Mouse (Mus musculus): ENCODE measurements around the gene Ccnd3. TPM values are rescaled to one million over a fixed set of nuclear protein-coding genes. Genes with fewer than 3 reads are reported as not detected.

The Ccnd3 gene
- total and polyA plus RNA-seq, 3 experiments, result 143 to 568 TPM; not detected in 1

- Histone ChIP-seq H3K79me2 (ENCODE audit: control insufficient read depth, insufficient read depth, low read length, poor library complexity) (no peaks in the 10 kb centered on the region), H3K9ac (ENCODE audit: control insufficient read depth, low read depth, low read length, poor library complexity, severe bottlenecking) (no peak overlapping the region), H3K27me3 (ENCODE audit: control insufficient read depth in 1 of 2, insufficient read depth in 2 of 2, low read length in 2 of 2) (no peaks in the 10 kb centered on the region), H3K9me3 (replicated peaks; ENCODE audit: insufficient read depth, low read length) (no peaks in the 10 kb centered on the region), H3K36me3 (ENCODE audit: control insufficient read depth in 1 of 2, insufficient read depth in 2 of 2, low read length in 2 of 2) (no peaks in the 10 kb centered on the region), H3K4me3 (ENCODE audit: control insufficient read depth in 1 of 2, insufficient read depth in 1 of 2, low read depth in 2 of 2, low read length in 2 of 2) (no peak overlapping the region), H3K4me1 (ENCODE audit: control insufficient read depth in 1 of 2, insufficient read depth in 2 of 2, low read length in 2 of 2) (no peaks in the 10 kb centered on the region), H3K27ac (ENCODE audit: control insufficient read depth, low read depth, low read length) (no peak overlapping the region)
- no peak for DNase-seq (ENCODE audit: low read depth, low spot score)
- TF ChIP-seq MAZ (IDR thresholded peaks at IDR 0.05; ENCODE audit: low read depth, low read length), result no peak
- TF ChIP-seq MEF2A (IDR thresholded peaks at IDR 0.05; ENCODE audit: extremely low read depth, insufficient replicate concordance, low read depth, low read length, poor library complexity, severe bottlenecking), result no peak
- no peak for TF ChIP-seq UBTF (IDR thresholded peaks at IDR 0.05; ENCODE audit: borderline replicate concordance, insufficient read depth, low read depth, low read length)
- no peak for TF ChIP-seq SMC3 (IDR thresholded peaks at IDR 0.05; ENCODE audit: low read depth, low read length)
- TF ChIP-seq MYC (IDR thresholded peaks at IDR 0.05; ENCODE audit: low read depth, low read length), result no peak
- TF ChIP-seq SIN3A (IDR thresholded peaks at IDR 0.05; ENCODE audit: low read length), result no peak
- TF ChIP-seq RAD21 (IDR thresholded peaks at IDR 0.05; ENCODE audit: low read depth, low read length), result no peak
- TF ChIP-seq RCOR1 (IDR thresholded peaks at IDR 0.05; ENCODE audit: low read depth, low read length), result no peak
- TF ChIP-seq CTCF (IDR thresholded peaks at IDR 0.05 in 2 of 3, conservative IDR thresholded peaks at IDR 0.05 in 1 of 3; ENCODE audit: control insufficient read depth in 1 of 3, insufficient read depth in 1 of 3, low read depth in 2 of 3, low read length in 3 of 3, poor library complexity in 1 of 3, severe bottlenecking in 1 of 3), result no peak
- no peak for TF ChIP-seq ZMIZ1 (IDR thresholded peaks at IDR 0.05; ENCODE audit: low read depth, low read length)
- no peak for TF ChIP-seq ZKSCAN1 (IDR thresholded peaks at IDR 0.05; ENCODE audit: low read depth, low read length)
- TF ChIP-seq ZC3H11A (IDR thresholded peaks at IDR 0.05; ENCODE audit: low read depth, low read length), result no peak
- no peak for TF ChIP-seq POLR2A (IDR thresholded peaks at IDR 0.05; ENCODE audit: control insufficient read depth in 1 of 2, insufficient read depth in 1 of 2, low read depth in 1 of 2, low read length in 2 of 2, poor library complexity in 1 of 2)
- TF ChIP-seq ETS1 (IDR thresholded peaks at IDR 0.05; ENCODE audit: low read depth, low read length), result no peak
- TF ChIP-seq ZNF384 (IDR thresholded peaks at IDR 0.05; ENCODE audit: low read depth, low read length), result no peak
- TF ChIP-seq CHD1 (IDR thresholded peaks at IDR 0.05; ENCODE audit: low read depth, low read length), result no peak
- no peak for TF ChIP-seq POLR2AphosphoS2 (IDR thresholded peaks at IDR 0.05; ENCODE audit: low read length)
- TF ChIP-seq JUND (IDR thresholded peaks at IDR 0.05; ENCODE audit: low read depth, low read length), result no peak
These were observed 73.8 kb downstream of the Ccnd3 start for GRCm38 (mm10) chr17:47578655-47579054.

DNA sequence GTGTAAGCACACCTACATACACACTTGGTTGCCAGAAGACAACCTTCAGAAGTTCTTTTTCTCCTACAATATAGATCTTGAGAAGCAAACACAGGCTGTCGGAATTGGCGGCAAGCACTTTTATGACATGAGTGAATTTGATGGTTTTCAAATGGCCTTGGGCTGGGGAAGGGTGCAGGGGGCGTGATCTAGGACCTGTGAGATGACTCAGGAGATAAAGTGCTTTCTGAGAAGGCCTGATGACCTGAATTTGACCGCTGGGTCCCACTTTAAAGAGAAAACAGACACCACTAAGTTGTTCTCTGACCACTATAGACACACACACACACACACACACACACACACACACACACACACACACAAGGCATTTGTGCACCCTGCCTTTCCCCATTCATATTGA lies 76.1 kb downstream of the Ccnd3 start:
- TF ChIP-seq CHD2 (IDR thresholded peaks at IDR 0.05; ENCODE audit: low read length), result no peak
- TF ChIP-seq TCF12 (IDR thresholded peaks at IDR 0.05; ENCODE audit: low read depth, low read length), result no peak
- no peak for TF ChIP-seq BHLHE40 (IDR thresholded peaks at IDR 0.05; ENCODE audit: borderline replicate concordance, low read depth, low read length)
- TF ChIP-seq POLR2AphosphoS2 (IDR thresholded peaks at IDR 0.05; ENCODE audit: low read length), result no peak
- no peak for TF ChIP-seq ELF1 (IDR thresholded peaks at IDR 0.05; ENCODE audit: low read depth, low read length)
- no peak for TF ChIP-seq GABPA (IDR thresholded peaks at IDR 0.05; ENCODE audit: low read depth, low read length)
- no peak for TF ChIP-seq GATA1 (IDR thresholded peaks at IDR 0.05; ENCODE audit: low read depth, low read length)
- TF ChIP-seq SIN3A (IDR thresholded peaks at IDR 0.05; ENCODE audit: low read length), result no peak
- TF ChIP-seq RCOR1 (IDR thresholded peaks at IDR 0.05; ENCODE audit: low read depth, low read length), result no peak
- TF ChIP-seq POLR2AphosphoS5 (IDR thresholded peaks at IDR 0.05; ENCODE audit: borderline replicate concordance, low read depth, low read length), result no peak
- no peak for TF ChIP-seq MYC (IDR thresholded peaks at IDR 0.05; ENCODE audit: low read depth, low read length)
- no peak for TF ChIP-seq CTCF (IDR thresholded peaks at IDR 0.05 in 2 of 3, conservative IDR thresholded peaks at IDR 0.05 in 1 of 3; ENCODE audit: control insufficient read depth in 1 of 3, insufficient read depth in 1 of 3, low read depth in 2 of 3, low read length in 3 of 3, poor library complexity in 1 of 3, severe bottlenecking in 1 of 3)
- peaks cover 9 to 10% of the 10 kb centered on the region in 2 experiments; a peak in 3 of 4 replicates for H3K4me1 ChIP-seq (ENCODE audit: control insufficient read depth in 1 of 2, insufficient read depth in 2 of 2, low read length in 2 of 2)
- no peaks in the 10 kb centered on the region for H3K79me2 ChIP-seq (ENCODE audit: control insufficient read depth, insufficient read depth, low read length, poor library complexity)
- peaks cover 0 to 9% of the 10 kb centered on the region in 2 experiments; a peak in 2 of 4 replicates for H3K36me3 ChIP-seq (ENCODE audit: control insufficient read depth in 1 of 2, insufficient read depth in 2 of 2, low read length in 2 of 2)
- H3K4me3 ChIP-seq (ENCODE audit: control insufficient read depth in 1 of 2, insufficient read depth in 1 of 2, low read depth in 2 of 2, low read length in 2 of 2), result no peak overlapping the region
- H3K27ac ChIP-seq (ENCODE audit: control insufficient read depth, low read depth, low read length), result no peak overlapping the region
- H3K9ac ChIP-seq (ENCODE audit: control insufficient read depth, low read depth, low read length, poor library complexity, severe bottlenecking), result no peak overlapping the region
- H3K27me3 ChIP-seq (ENCODE audit: control insufficient read depth in 1 of 2, insufficient read depth in 2 of 2, low read length in 2 of 2), result no peaks in the 10 kb centered on the region
- no peak for DNase-seq (ENCODE audit: low read depth, low spot score)
- H3K9me3 ChIP-seq (replicated peaks; ENCODE audit: insufficient read depth, low read length), result no peaks in the 10 kb centered on the region

All from MEL (cell line).